Mouse (Mus musculus): ENCODE results near the gene Gm21294.
"Not testable (repeated sequence)": the region's sequence is repeated elsewhere in the genome, so short reads cannot be mapped to it uniquely, and the experiment has no call there.

Gene Gm21294

GRCm38 (mm10) chrY:89052506-89052905, at the start of gene Gm21294:
Gene Gm21294, plus strand, starts transcription at chrY:89052806.
- in situ Hi-C loops (cut with MboI; ENCODE audit: low pct_unique_long_range_greater_than_20kb in 1 of 2, low sequenced_read_pairs in 2 of 2, unreplicated experiment in 1 of 2): not testable (repeated sequence)

GRCm38 (mm10) chrY:89126246-89126645, 73.6 kb downstream of the Gm21294 start:
- in situ Hi-C loops (cut with MboI; ENCODE audit: low pct_unique_long_range_greater_than_20kb in 1 of 2, low sequenced_read_pairs in 2 of 2, unreplicated experiment in 1 of 2): not testable (repeated sequence)
